Mouse (Mus musculus) liver, postnatal 0 days (tissue): ENCODE results near the gene Slc4a10.

Experiments used
- CTCF ChIP-seq: sonication (generic); IDR thresholded peaks from 2 replicates; pipeline ENCODE4 v1.5.1; 2016; ENCODE audit warnings: antibody characterized with exemption, low read depth
- EP300 ChIP-seq: IDR thresholded peaks from 2 replicates; pipeline ENCODE4 v1.6.1; 2016; ENCODE audit warnings: antibody characterized with exemption, low read depth, mild to moderate bottlenecking

- no peak for TF ChIP-seq CTCF
- TF ChIP-seq EP300, result no peak
These were observed 293.1 kb downstream of the Slc4a10 start for GRCm38 (mm10) chr2:62339222-62339944.
